Mouse (Mus musculus) lung, postnatal 10 days (tissue): ENCODE data around the gene H60b.
"Not testable (repeated sequence)": the region's sequence is repeated elsewhere in the genome, so short reads cannot be mapped to it uniquely, and the experiment has no call there.

Experiments used
- DNase-seq: peaks from one replicate; pipeline ENCODE4 v3.0.0; 2021

The H60b gene

GRCm38 (mm10) chr10:22274445-22275057 lies 116.2 kb downstream of the H60b start:
- no peak for DNase-seq

GRCm38 (mm10) chr10:22278468-22278867 lies 120.1 kb downstream of the H60b start:
- DNase-seq = not testable (repeated sequence)

- no peak for DNase-seq
Observed at GRCm38 (mm10) chr10:22282816-22283215, 124.4 kb downstream of the H60b start.

DNA sequence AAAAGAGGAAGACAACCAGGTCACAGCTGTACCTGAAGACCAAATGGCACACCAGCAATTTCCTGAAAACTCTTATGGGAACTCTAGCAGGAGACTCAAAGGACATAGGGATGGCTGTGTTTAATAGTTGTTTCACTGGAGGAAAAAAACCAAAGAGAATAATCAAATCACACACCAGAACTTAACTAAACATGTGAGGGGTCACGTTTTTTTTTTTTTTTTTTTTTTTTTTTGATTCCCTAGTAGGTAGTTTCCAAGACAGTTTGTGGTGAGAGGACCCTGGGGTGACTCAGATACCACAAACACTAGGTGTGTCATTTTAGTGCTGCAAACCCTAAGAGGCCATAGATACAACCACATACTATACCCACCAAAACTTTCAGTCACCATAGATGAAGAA lies 137.3 kb downstream of the H60b start:
- no peak for DNase-seq

- DNase-seq = no peak
Observed at GRCm38 (mm10) chr10:22297033-22297762, 138.8 kb downstream of the H60b start.

- DNase-seq = no peak
Observed at GRCm38 (mm10) chr10:22297766-22298461, 139.5 kb downstream of the H60b start.

DNA sequence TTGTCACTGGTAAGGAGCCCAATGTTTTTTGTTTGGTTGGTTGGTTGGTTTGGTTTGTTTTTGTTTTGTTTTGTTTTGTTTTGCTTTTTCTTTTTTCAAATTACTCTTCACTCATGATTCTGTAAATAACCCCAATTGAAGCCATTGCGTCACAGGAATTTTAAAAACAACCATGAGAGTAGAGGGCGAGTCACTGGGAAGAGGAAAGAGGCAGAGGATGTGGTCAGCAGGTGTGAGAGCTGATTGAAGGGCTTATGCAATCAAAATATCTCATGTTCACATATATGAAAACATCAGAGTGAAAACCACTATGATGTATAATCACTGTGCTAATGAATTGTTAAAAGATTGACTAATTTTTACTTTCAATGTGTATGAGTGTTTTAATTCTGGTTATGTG lies 140.9 kb downstream of the H60b start:
- no peak for DNase-seq

GRCm38 (mm10) chr10:22301641-22302040 lies 143.3 kb downstream of the H60b start:
- no peak for DNase-seq

DNA sequence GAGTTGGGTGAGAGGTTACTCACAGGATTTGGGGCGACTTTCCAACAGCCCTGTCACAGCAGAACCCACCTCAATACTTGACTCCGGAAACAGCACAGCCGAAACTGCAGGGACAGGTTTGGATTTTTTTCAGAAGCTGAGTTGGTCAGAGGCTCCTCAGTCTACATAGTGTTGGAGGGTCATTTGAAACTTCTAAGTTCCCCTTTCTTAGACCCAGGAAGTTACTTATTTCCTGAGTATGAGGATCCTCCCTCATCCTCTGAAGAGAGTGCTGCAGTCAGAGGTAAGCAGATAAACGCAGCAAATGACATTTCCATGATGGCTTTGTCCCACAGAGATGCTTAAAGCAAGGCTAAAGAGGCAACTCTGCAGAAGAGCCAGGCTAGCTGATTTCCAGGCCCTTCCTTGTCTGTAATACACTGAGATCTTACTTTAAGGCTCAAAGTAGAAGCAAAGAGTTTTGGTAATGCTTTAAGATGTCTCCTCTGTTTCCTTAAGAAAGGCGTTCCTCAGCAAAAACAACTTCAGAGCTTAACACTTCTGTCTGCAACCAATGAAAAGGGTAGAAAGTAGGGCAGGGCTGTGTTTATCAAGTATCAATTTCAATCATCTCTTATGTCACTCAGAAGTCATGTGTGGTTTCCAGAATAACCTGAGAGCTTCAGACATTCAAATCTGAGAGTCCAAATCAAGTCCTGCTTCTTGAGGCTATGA lies 144.1 kb downstream of the H60b start:
- no peak for DNase-seq

- no peak for DNase-seq
Observed at GRCm38 (mm10) chr10:22303736-22304135, 145.3 kb downstream of the H60b start.

- no peak for DNase-seq
Observed at GRCm38 (mm10) chr10:22305801-22306200, 147.4 kb downstream of the H60b start.

GRCm38 (mm10) chr10:22306452-22306851 lies 148.1 kb downstream of the H60b start:
- DNase-seq = no peak

DNA sequence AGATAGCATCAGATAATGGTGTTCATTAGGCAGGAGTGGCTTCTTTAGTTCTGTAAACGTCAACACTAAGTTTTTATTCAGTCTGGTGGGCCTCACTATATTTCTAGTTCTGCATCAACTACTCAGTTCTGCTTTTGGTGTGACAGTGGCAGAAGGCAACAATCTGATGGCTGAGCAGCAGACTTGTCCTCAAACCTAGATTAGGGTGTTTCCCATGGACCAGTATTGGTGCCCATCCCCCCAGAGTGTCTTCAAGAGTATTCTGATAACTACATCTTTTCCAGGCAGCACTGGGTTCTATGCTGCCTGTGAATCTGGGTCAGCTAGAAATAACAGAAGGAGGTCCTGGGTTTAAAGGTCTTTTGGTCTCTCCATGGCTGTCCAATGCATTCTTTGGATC lies 149.8 kb downstream of the H60b start:
- DNase-seq = no peak

GRCm38 (mm10) chr10:22322858-22323257 lies 164.5 kb downstream of the H60b start:
- DNase-seq = no peak
